Mouse (Mus musculus) cerebellum, postnatal 25 days (tissue): ENCODE data around the gene Prpf8.
A peak's percentile ranks its signal among the peaks of the same experiment; 100 is the strongest.
"Not testable (repeated sequence)": the region's sequence is repeated elsewhere in the genome, so short reads cannot be mapped to it uniquely, and the experiment has no call there.

ENCODE experiments used
- DNase-seq, 2 experiments: peaks; one replicate each; pipeline ENCODE4 v3.0.0; 2021; ENCODE audit warnings: mixed read lengths in 2 of 2

The Prpf8 gene

GRCm38 (mm10) chr11:75486601-75487285, at the start of gene Prpf8:
Prpf8 (plus strand) TSS chr11:75486816.
- DNase-seq, result peak; percentile 97 to 99

GRCm38 (mm10) chr11:75438194-75438593, 48.4 kb upstream of the Prpf8 start:
- DNase-seq, result no peak

DNA sequence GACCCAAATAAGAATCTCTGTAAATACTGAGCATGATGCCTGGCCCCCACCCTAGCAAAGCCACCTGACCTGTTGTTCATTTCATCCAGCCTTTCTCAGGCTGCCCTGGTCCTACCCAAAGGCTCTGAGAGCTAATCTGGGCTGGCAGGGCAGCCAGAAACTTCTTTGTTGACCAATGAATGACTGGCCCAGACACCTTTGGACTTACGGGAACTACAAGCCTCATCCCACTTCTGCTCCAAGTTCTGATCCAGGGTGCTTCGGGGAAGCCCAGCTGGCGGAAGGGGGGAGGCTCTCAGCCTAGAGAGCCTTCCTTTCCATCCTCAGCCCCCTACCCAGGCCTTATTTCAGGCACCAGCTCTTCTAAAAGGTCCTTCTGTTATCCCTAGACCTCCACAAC, 47.8 kb upstream of the Prpf8 start:
- no peak for DNase-seq

DNA sequence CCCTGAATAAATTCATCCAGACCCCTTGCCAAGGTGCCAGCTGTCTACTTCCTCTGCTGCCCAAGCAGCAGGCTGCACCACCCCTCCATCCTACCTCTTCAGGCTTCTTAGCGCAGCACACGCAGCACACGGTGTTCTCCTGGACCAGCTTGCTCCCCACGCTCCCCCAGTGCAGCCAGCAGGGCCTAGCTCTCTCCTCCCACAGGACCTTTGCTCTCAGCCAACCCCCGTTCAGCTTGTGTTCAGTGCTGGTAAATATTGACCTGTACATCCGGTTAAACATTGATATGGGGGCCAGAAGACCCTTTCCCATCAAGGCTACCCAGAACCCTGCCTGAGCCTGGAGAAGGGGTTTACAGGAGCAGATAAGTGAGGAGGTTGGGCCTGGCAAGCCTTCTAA, 47.3 kb upstream of the Prpf8 start, which contains the start of gene Serpinf2:
Gene Serpinf2, minus strand, starts transcription at position 229 of the 400 bp plus-strand sequence.
- no peak for DNase-seq

GRCm38 (mm10) chr11:75439951-75440350, 46.7 kb upstream of the Prpf8 start:
- no peak for DNase-seq

- no peak for DNase-seq
Observed at GRCm38 (mm10) chr11:75441034-75441433, 45.6 kb upstream of the Prpf8 start.

DNA sequence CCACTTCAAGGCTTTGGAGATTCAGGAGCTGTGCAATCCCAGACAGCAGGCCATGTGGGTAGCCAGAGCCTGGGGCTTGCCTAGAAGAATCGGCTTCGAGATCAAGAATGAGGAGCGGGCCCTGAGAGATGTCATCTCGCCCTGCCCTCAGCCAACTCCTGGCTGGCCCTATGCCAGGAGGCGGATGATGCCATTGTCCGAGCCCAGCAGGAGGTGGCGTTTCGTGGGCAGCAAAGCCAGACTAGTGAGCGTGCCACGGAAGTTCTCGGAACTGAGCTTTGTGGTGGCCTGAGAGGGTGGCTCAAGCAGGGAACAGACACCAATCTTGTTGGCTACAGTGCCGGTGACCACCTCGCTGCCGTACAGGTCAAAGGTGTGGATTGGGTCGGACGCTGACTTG, 45.0 kb upstream of the Prpf8 start:
- DNase-seq, result peak; percentile 48 to 66

- DNase-seq, result no peak
Observed at GRCm38 (mm10) chr11:75443711-75444110, 42.9 kb upstream of the Prpf8 start.

GRCm38 (mm10) chr11:75448575-75448974, 38.0 kb upstream of the Prpf8 start:
- no peak for DNase-seq

DNA sequence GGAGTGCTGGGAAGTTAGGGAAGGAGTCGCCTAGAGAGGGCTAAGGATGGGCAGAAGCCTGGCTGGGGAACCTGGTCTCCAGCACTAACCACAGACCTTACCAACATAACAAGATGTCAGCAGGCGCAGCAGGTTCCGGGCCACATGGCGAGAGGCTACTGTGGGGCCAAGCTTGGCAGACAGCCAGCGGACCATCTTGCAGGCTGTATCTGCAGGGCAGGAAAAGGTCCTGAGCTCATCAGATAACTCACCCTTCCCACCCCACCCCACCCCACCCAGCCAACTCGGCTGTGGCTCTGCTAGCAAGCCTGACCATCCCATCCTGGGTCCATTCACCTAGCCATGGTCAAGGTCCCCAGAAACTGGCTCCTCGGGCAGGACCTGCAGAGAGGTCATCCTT, 36.9 kb upstream of the Prpf8 start:
- DNase-seq, result peak; percentile 57 to 74

DNA sequence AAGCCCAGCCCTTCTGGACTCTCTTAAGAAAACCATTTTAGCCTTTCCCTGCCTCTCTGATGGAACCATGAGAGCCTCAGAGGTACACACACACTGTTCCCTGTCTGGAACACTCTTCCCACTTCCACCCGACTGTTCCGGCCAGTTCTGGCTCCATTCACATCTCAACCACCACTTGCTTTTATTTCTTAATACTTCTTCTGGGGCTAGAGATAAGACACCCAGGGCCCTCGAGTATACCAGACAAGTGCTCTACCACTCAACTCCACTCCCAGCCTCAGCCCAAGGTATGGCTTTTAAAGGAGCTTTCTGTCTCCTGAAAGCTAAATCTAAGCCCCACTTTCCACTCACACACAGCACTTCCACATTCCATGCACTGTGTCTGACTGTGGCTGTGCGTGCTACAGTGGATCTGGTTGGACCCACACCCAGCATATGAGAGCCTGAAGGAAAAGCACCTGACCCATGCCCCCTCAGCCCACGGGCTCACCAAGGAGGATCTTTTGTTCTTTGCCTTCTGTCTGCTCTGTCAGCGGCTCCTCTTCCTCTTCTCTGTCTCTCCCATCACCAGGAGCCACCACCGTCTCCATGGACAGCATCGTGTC, 36.2 kb upstream of the Prpf8 start:
- DNase-seq, result no peak

- DNase-seq, result peak in 1 of 2 experiments; percentile 15
Observed at GRCm38 (mm10) chr11:75450936-75451335, 35.7 kb upstream of the Prpf8 start.

DNA sequence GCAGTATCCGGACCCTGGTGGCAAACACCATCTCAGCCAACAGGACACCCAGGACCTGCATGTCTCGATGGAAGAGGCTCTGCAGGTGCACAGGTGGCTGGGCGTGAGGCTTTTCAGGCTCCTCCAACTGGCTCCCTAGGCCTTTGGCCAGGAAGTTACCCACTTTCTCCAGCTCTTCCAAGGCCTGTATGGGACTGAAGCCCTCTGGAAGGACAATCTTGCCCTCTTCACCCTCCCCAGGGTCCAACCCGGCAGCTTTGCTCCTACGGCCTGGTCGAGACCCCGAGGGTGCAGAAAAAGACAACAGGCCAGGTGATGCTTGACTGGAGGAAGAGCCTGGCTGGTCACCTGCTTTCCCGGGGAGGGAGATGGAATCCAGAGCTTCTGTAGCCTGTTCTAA, 34.5 kb upstream of the Prpf8 start:
- no peak for DNase-seq

GRCm38 (mm10) chr11:75452812-75453557, 33.6 kb upstream of the Prpf8 start:
- no peak for DNase-seq

GRCm38 (mm10) chr11:75453991-75454930, 32.4 kb upstream of the Prpf8 start, which contains the start of gene Wdr81:
Wdr81 (minus strand) TSS chr11:75454717.
- peak; percentile 85 to 89 for DNase-seq

- DNase-seq, result no peak
Observed at GRCm38 (mm10) chr11:75455041-75455736, 31.4 kb upstream of the Prpf8 start.

DNA sequence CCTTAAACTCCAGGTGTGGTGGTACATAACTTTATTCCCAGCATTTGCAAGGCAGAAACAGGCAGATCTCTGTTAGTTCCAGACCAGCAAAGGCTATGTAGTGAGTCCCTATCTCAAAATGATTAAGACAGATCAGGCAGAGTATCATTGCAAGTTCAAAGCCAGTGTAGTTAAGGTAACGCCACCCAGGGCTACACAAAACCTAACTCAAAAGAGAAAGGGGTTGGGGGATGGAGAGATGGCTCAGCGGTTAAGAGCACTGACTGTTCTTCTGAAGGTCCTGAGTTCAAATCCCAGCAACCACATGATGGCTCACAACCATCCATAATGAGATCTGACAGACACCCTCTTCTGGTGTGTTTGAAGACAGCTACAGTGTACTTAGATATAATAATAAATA, 30.6 kb upstream of the Prpf8 start:
- not testable (repeated sequence) for DNase-seq

DNA sequence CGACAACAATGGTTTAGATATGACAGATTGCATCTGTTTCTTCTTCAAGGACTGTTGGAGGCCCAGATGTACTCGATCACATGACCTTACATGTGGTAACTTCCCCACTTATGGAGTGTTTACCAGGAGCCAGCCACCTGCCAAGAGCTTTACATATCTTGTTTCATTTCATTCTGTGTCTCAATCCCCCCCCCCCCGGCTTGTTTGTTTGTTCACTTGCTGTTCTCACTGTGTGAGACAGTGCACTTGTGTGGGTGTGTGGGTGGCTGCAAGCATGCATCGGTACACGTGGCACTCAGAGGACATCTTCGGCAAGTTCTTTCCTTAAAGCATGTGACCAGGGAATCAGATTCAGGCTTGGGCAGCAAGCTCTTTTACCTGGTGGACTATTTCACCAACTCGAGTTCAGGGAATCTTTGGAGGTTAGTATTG, 30.2 kb upstream of the Prpf8 start:
- no peak for DNase-seq

GRCm38 (mm10) chr11:75458169-75458568, 28.4 kb upstream of the Prpf8 start:
- peak; percentile 28 to 69 for DNase-seq

DNA sequence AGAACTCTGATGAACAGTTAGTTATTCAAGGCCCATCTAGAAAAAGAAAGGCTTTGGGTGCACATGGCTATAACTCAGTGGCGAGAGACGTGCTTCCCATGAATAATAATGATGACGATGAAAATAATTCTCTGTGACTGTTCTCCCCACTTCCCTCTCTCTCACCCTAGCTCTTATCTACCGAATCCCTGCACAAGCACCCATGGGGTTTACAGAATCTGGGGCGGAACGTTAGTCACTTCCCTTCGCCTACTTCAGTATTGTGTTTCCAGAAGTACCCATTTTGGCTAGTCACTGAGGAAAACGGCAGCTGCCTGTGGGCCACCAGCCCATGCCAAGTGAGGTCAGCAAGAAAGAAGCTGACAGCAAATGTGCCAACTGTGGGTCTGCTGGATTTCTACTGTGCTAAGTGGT, 28.0 kb upstream of the Prpf8 start:
- DNase-seq, result peak in 1 of 2 experiments; percentile 17

- DNase-seq, result peak in 1 of 2 experiments; percentile 16
Observed at GRCm38 (mm10) chr11:75459141-75459711, 27.4 kb upstream of the Prpf8 start.

GRCm38 (mm10) chr11:75459751-75460102, 26.9 kb upstream of the Prpf8 start:
- DNase-seq, result no peak
